Mouse (Mus musculus): ENCODE results near the gene Usmg5. TPM values are rescaled to one million over a fixed set of nuclear protein-coding genes. Genes with fewer than 3 reads are reported as not detected.

The Usmg5 gene
- polyA plus RNA-seq, 1 experiment from 2014 or later: 1,081 TPM

DNA sequence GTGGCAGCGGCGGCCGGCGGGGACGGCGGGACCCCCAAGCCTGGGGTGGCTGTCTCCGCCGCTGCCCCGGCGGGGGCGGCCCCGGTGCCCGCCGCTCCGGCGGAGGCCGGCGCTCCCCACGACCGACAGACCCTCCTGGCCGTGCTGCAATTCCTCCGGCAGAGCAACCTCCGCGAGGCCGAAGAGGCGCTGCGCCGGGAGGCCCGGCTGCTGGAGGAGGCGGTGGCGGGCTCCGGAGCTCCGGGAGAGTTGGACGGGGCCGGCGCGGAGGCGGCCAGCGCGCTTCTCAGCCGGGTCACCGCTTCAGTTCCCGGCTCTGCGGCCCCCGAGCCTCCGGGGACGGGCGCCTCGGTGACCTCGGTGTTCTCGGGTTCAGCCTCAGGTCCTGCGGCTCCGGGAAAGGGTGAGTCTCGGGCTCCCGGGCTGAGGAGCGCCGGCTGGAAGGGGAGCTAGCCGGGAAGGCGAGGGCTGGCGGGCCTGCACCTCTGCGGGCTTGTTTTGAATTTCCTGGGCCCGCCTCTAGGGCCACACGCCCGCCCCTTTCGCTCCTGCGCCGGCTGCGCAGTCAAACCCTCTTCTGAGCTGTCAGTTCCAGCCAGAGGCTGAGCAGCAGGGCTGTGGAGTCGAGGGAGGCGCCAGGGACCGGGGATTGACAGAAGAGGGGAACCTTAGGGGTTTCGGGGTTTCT lies 22.4 kb downstream of the Usmg5 start:
- peak overlapping the region; percentile 75 for H3K27ac ChIP-seq (ENCODE audit: low read depth, low read length)
- DNase-seq (ENCODE audit: low spot score) (peak; percentile 87), ATAC-seq (ENCODE audit: insufficient read depth, low FRiP score, low TSS enrichment) (peak; percentile 86)
- H3K27me3 ChIP-seq (ENCODE audit: control insufficient read depth, insufficient read depth, low read length): no peaks in the 10 kb centered on the region
- peak overlapping the region; percentile 99 for H3K4me3 ChIP-seq (ENCODE audit: low read depth, low read length)
- whole genome bisulfite sequencing: 1% methylated on average over 36 of the region's 72 CpGs
- peak overlapping the region; percentile 90 for H3K9ac ChIP-seq (ENCODE audit: low read length)
- H3K4me2 ChIP-seq (ENCODE audit: low read depth): peak overlapping the region; percentile 65
- peaks cover 6% of the 10 kb centered on the region; the same call in 1 of the 2 replicates for H3K4me1 ChIP-seq (ENCODE audit: control insufficient read depth, insufficient read depth, low read length)
- no peaks in the 10 kb centered on the region for H3K9me3 ChIP-seq (ENCODE audit: control insufficient read depth, low read length)
- no peaks in the 10 kb centered on the region; the same call in 1 of the 2 replicates for H3K36me3 ChIP-seq (ENCODE audit: control insufficient read depth, insufficient read depth, low read length)

- H3K9me3 ChIP-seq (ENCODE audit: control insufficient read depth, low read length): no peaks in the 10 kb centered on the region
- 11% methylated on average over 49 of the region's 49 CpGs for WGBS
- peak; percentile 98 for DNase-seq (ENCODE audit: low spot score)
- no peaks in the 10 kb centered on the region; the same call in 1 of the 2 replicates for H3K36me3 ChIP-seq (ENCODE audit: control insufficient read depth, insufficient read depth, low read length)
- peak within 1 kb of the TSS; percentile 99 for H3K4me3 ChIP-seq (ENCODE audit: low read depth, low read length)
- H3K27ac ChIP-seq (ENCODE audit: low read depth, low read length): peak within 1 kb of the TSS; percentile 75
- peak within 1 kb of the TSS; percentile 90 for H3K9ac ChIP-seq (ENCODE audit: low read length)
- H3K4me1 ChIP-seq (ENCODE audit: control insufficient read depth, insufficient read depth, low read length): peaks cover 6% of the 10 kb centered on the region; the same call in 1 of the 2 replicates
- H3K4me2 ChIP-seq (ENCODE audit: low read depth): peak within 1 kb of the TSS; percentile 65
- peak; percentile 76 for ATAC-seq (ENCODE audit: insufficient read depth, low FRiP score, low TSS enrichment)
- H3K27me3 ChIP-seq (ENCODE audit: control insufficient read depth, insufficient read depth, low read length): no peaks in the 10 kb centered on the region
Observed at GRCm38 (mm10) chr19:47067096-47067882, 23.2 kb downstream of the Usmg5 start, which contains the start of gene Taf5. Gene Taf5, plus strand, starts transcription at chr19:47067746.

DNA sequence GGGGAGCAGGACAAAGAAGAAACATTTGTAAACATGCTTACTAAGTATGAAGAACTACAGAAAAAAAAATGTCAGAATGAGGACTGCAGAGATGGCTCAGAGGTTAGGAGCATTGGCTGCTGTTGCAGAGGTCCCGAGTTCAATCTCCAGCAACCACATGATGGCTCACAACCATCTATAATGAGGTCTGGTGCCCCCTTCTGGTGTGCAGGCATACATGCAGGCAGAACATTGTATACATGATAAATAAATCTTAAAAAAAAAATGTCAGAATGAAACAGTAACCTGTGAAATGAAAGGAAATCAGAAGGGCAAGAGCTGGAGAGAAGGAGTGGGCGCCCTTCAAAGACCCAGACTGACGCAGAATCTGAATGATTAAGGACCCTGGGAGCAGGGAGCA lies 24.6 kb downstream of the Usmg5 start:
- Histone ChIP-seq H3K4me1 (ENCODE audit: control insufficient read depth, insufficient read depth, low read length) (peaks cover 6% of the 10 kb centered on the region; the same call in 1 of the 2 replicates), H3K27ac (ENCODE audit: low read depth, low read length) (no peak overlapping the region), H3K4me2 (ENCODE audit: low read depth) (no peak overlapping the region), H3K36me3 (ENCODE audit: control insufficient read depth, insufficient read depth, low read length) (no peaks in the 10 kb centered on the region), H3K4me3 (ENCODE audit: low read depth, low read length) (no peak overlapping the region), H3K9ac (ENCODE audit: low read length) (no peak overlapping the region), H3K9me3 (ENCODE audit: control insufficient read depth, low read length) (no peaks in the 10 kb centered on the region), H3K27me3 (ENCODE audit: control insufficient read depth, insufficient read depth, low read length) (no peaks in the 10 kb centered on the region)
- ATAC-seq (ENCODE audit: insufficient read depth, low FRiP score, low TSS enrichment): no peak
- no peak for DNase-seq (ENCODE audit: low spot score)
- WGBS: 95% methylated on average over 3 of the region's 3 CpGs

DNA sequence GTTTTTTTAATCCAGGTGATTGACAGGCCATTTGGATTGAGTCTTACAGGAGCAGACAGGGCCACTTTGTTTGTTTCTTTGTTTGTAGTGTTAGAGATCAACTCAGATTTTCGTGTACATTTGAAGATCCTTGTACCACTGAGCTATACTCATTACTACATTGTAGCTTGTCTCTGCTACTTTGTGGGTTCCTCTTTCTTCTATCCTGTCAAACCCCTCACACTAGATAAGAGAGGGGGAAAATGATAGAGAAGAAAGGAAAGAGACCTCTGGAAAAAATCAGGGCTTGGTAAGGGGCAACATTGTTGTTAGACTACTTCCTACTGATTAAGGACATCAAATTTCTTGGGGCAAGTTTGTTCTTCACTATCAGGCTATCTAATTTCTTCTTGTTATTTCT lies 32.8 kb downstream of the Usmg5 start:
- Histone ChIP-seq H3K27me3 (ENCODE audit: control insufficient read depth, insufficient read depth, low read length) (no peaks in the 10 kb centered on the region), H3K4me1 (ENCODE audit: control insufficient read depth, insufficient read depth, low read length) (no peaks in the 10 kb centered on the region), H3K4me2 (ENCODE audit: low read depth) (no peak overlapping the region), H3K9ac (ENCODE audit: low read length) (no peak overlapping the region), H3K9me3 (ENCODE audit: control insufficient read depth, low read length) (no peaks in the 10 kb centered on the region), H3K4me3 (ENCODE audit: low read depth, low read length) (no peak overlapping the region), H3K36me3 (ENCODE audit: control insufficient read depth, insufficient read depth, low read length) (no peaks in the 10 kb centered on the region), H3K27ac (ENCODE audit: low read depth, low read length) (no peak overlapping the region)
- DNase-seq (ENCODE audit: low spot score): no peak
- no peak for ATAC-seq (ENCODE audit: insufficient read depth, low FRiP score, low TSS enrichment)
- 68% methylated on average over 1 of the region's 1 CpGs for WGBS

DNA sequence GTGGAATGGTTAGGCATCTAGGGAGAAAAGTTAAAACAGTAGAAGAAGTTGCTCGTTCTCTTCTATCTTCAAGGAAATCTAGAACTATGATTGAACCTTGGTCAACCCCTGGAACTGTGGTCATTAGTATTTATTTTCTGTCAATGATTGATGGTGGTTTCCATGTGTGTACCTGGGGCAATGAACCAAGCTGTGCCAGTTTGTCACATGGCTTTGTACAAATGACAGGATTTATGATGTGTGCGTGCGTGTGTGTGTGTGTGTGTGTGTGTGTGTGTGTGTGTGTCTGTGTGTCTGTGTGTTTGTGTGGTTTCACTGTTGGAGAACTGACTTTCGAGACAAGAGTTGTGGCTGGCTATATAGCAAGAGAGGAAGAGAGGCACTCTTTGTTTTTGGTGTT lies 37.0 kb downstream of the Usmg5 start:
- no peaks in the 10 kb centered on the region for H3K36me3 ChIP-seq (ENCODE audit: control insufficient read depth, insufficient read depth, low read length)
- H3K9ac ChIP-seq (ENCODE audit: low read length): no peak overlapping the region
- H3K27me3 ChIP-seq (ENCODE audit: control insufficient read depth, insufficient read depth, low read length): no peaks in the 10 kb centered on the region
- H3K4me3 ChIP-seq (ENCODE audit: low read depth, low read length): no peak overlapping the region
- H3K27ac ChIP-seq (ENCODE audit: low read depth, low read length): no peak overlapping the region
- 77% methylated on average over 4 of the region's 4 CpGs for WGBS
- no peak overlapping the region for H3K4me2 ChIP-seq (ENCODE audit: low read depth)
- no peaks in the 10 kb centered on the region for H3K9me3 ChIP-seq (ENCODE audit: control insufficient read depth, low read length)
- ATAC-seq (ENCODE audit: insufficient read depth, low FRiP score, low TSS enrichment) (no peak), DNase-seq (ENCODE audit: low spot score) (no peak)
- H3K4me1 ChIP-seq (ENCODE audit: control insufficient read depth, insufficient read depth, low read length): peaks cover 10% of the 10 kb centered on the region

GRCm38 (mm10) chr19:47052927-47053326 lies 37.5 kb downstream of the Usmg5 start:
- DNase-seq (ENCODE audit: low spot score): no peak
- peaks cover 10% of the 10 kb centered on the region for H3K4me1 ChIP-seq (ENCODE audit: control insufficient read depth, insufficient read depth, low read length)
- no peak overlapping the region for H3K4me3 ChIP-seq (ENCODE audit: low read depth, low read length)
- no peak overlapping the region for H3K4me2 ChIP-seq (ENCODE audit: low read depth)
- H3K36me3 ChIP-seq (ENCODE audit: control insufficient read depth, insufficient read depth, low read length): no peaks in the 10 kb centered on the region
- 93% methylated on average over 4 of the region's 4 CpGs for WGBS
- no peak for ATAC-seq (ENCODE audit: insufficient read depth, low FRiP score, low TSS enrichment)
- no peak overlapping the region for H3K27ac ChIP-seq (ENCODE audit: low read depth, low read length)
- no peaks in the 10 kb centered on the region for H3K27me3 ChIP-seq (ENCODE audit: control insufficient read depth, insufficient read depth, low read length)
- H3K9me3 ChIP-seq (ENCODE audit: control insufficient read depth, low read length): no peaks in the 10 kb centered on the region
- H3K9ac ChIP-seq (ENCODE audit: low read length): no peak overlapping the region

DNA sequence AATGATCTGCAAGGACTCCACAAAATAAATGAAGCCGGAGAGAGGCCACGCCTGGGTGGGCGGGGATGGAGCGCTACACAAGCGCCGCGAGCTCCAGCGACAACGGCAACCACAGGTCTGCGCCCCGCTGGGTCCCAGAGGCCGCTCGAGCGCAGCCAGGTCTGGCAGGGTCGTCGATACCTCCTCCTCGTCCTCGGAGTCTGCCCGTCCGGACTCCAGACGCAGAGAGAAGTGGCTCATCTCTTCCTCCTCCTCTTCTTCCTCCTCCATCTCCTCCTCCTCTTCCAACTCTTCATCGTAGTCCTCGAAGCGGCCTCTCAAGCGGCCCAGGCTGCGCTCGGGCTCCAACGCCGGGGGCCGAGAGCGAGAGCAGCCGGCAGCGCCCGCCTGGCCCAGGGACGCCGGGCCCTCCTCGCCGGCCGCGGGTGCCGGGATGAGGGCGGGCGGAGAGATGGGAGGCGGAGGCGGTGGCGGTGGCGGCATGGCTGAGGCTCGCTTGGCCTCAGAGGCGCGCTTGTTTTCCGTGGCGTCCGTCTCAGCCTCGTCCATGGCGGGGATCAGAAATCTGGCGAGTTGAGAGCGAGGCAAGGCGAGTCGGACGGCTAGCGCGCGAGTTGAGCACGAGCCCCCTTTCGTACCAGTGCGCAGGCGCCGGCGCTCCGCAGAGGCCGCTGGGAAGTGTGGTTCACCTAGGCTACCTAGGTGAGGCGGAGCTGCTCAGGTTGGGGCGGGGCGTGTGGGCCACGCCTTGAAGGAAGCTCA lies 40.0 kb downstream of the Usmg5 start, which contains the start of gene Pcgf6:
Gene Pcgf6 (minus strand): TSS at position 636 of the 762 bp plus-strand sequence.
- Histone ChIP-seq H3K36me3 (ENCODE audit: control insufficient read depth, insufficient read depth, low read length) (peaks cover 3% of the 10 kb centered on the region; the same call in 1 of the 2 replicates), H3K4me1 (ENCODE audit: control insufficient read depth, insufficient read depth, low read length) (peaks cover 10% of the 10 kb centered on the region), H3K27me3 (ENCODE audit: control insufficient read depth, insufficient read depth, low read length) (no peaks in the 10 kb centered on the region), H3K9ac (ENCODE audit: low read length) (peak within 1 kb of the TSS; percentile 93), H3K4me2 (ENCODE audit: low read depth) (peak within 1 kb of the TSS; percentile 71), H3K27ac (ENCODE audit: low read depth, low read length) (peak within 1 kb of the TSS; percentile 94), H3K9me3 (ENCODE audit: control insufficient read depth, low read length) (no peaks in the 10 kb centered on the region), H3K4me3 (ENCODE audit: low read depth, low read length) (peak within 1 kb of the TSS; percentile 84)
- peak; percentile 92 for ATAC-seq (ENCODE audit: insufficient read depth, low FRiP score, low TSS enrichment)
- DNase-seq (ENCODE audit: low spot score): peak; percentile 88
- WGBS: under 1% methylated on average over 75 of the region's 75 CpGs

- H3K4me3 ChIP-seq (ENCODE audit: low read depth, low read length): peak overlapping the region; percentile 84
- H3K4me2 ChIP-seq (ENCODE audit: low read depth): peak overlapping the region; percentile 71
- DNase-seq (ENCODE audit: low spot score): no peak
- no peaks in the 10 kb centered on the region for H3K27me3 ChIP-seq (ENCODE audit: control insufficient read depth, insufficient read depth, low read length)
- WGBS: 9% methylated on average over 7 of the region's 7 CpGs
- peak overlapping the region; percentile 93 for H3K9ac ChIP-seq (ENCODE audit: low read length)
- H3K9me3 ChIP-seq (ENCODE audit: control insufficient read depth, low read length): no peaks in the 10 kb centered on the region
- peaks cover 10% of the 10 kb centered on the region for H3K4me1 ChIP-seq (ENCODE audit: control insufficient read depth, insufficient read depth, low read length)
- ATAC-seq (ENCODE audit: insufficient read depth, low FRiP score, low TSS enrichment): no peak
- H3K36me3 ChIP-seq (ENCODE audit: control insufficient read depth, insufficient read depth, low read length): peaks cover 3% of the 10 kb centered on the region; the same call in 1 of the 2 replicates
- 0 out of 2 replicates have a peak overlapping the region, but pooled peaks have one; percentile 94 for H3K27ac ChIP-seq (ENCODE audit: low read depth, low read length)
Observed at GRCm38 (mm10) chr19:47049840-47050239, 40.6 kb downstream of the Usmg5 start.

Measured in neural tube, embryonic 11.5 days (tissue).